Mouse (Mus musculus) neural tube, embryonic 13.5 days (tissue): ENCODE measurements at regions not wholly inside any gene's neighbourhood (a gene's known extent, or its start where the extent isn't known, plus 50 kb on each side); places are given as distances from the start of the nearest gene placed in this dataset.

Experiments
- ATAC-seq: fragments of 200-750 bp; cut with Nextera tagmentation; 2 replicates; pipeline ENCODE4 v1.8.0; 2017; ENCODE audit warnings: low read depth, mild to moderate bottlenecking, moderate TSS enrichment, moderate library complexity
- H3K27ac ChIP-seq: fragments of 300-500 bp; sonication (generic); replicated peaks from 2 replicates; pipeline ENCODE4 v1.5.1; 2015; ENCODE audit warnings: moderate library complexity, mild to moderate bottlenecking, inconsistent platforms
- H3K27me3 ChIP-seq: fragments of 300-500 bp; sonication (generic); 2 replicates; pipeline ENCODE4 v1.6.1; 2015; ENCODE audit warnings: mild to moderate bottlenecking, inconsistent platforms
- H3K36me3 ChIP-seq: fragments of 300-500 bp; sonication (generic); 2 replicates; pipeline ENCODE4 v1.6.1; 2015; ENCODE audit warnings: mild to moderate bottlenecking, inconsistent platforms
- H3K4me1 ChIP-seq: fragments of 300-500 bp; sonication (generic); replicated peaks from 2 replicates; pipeline ENCODE4 v1.6.1; 2015; ENCODE audit warnings: inconsistent platforms
- H3K4me2 ChIP-seq: fragments of 300-500 bp; sonication (generic); 2 replicates; pipeline ENCODE4 v1.6.1; 2015; ENCODE audit warnings: inconsistent platforms, mild to moderate bottlenecking, moderate library complexity
- H3K4me3 ChIP-seq: fragments of 300-500 bp; sonication (generic); 2 replicates; pipeline ENCODE4 v1.5.1; 2015; ENCODE audit warnings: mild to moderate bottlenecking, inconsistent platforms
- H3K9ac ChIP-seq: fragments of 300-500 bp; sonication (generic); 2 replicates; pipeline ENCODE4 v1.6.1; 2015; ENCODE audit warnings: moderate library complexity, mild to moderate bottlenecking, inconsistent platforms
- H3K9me3 ChIP-seq: fragments of 300-500 bp; sonication (generic); 2 replicates; pipeline ENCODE4 v1.6.1; 2016; ENCODE audit warnings: inconsistent platforms
- WGBS: fragments of 180-500 bp; shearing (Covaris S2); methylation state at CpG from one replicate; pipeline ENCODE4 v1.1.7; 2015; 5-methylcytosine and 5-hydroxymethylcytosine counted together

- 0 out of 2 replicates have a peak, but pooled peaks cover 5% of the 10 kb centered on the region for H3K9me3 ChIP-seq
- no peak overlapping the region for H3K4me3 ChIP-seq
- H3K27me3 ChIP-seq: no peaks in the 10 kb centered on the region
- no peak overlapping the region for H3K4me2 ChIP-seq
- H3K36me3 ChIP-seq: no peaks in the 10 kb centered on the region
- WGBS: 40% methylated on average over 4 of the region's 4 CpGs
- ATAC-seq: peak; percentile 85
- H3K4me1 ChIP-seq: peaks cover 7% of the 10 kb centered on the region; the same call in 1 of the 2 replicates
- no peak overlapping the region for H3K9ac ChIP-seq
- no peak overlapping the region for H3K27ac ChIP-seq
These were observed 73.0 kb upstream of the Lin7a start for GRCm38 (mm10) chr10:107198460-107198859.

DNA sequence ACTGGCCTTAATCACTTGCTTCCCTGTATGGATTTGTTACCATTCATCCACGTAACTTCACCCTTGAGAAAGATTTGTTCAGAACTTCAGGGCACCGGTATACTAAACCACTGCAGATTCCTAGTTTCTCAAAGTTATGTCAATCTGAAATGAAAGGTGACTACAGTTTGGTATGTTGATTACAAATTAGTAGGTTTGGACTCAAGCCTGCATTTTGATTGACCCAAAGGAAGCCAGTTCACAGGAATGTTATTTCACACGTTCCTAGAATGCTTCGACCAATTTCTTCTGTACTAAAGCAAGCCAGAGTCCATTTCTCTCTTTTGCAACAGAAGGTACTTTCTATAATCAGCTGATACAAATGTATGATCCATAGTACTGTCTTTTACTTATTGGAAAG lies 70.4 kb upstream of the Lin7a start:
- Histone ChIP-seq H3K4me1 (peaks cover 7% of the 10 kb centered on the region; the same call in 1 of the 2 replicates), H3K4me2 (no peak overlapping the region), H3K27ac (no peak overlapping the region), H3K9me3 (no peaks in the 10 kb centered on the region), H3K4me3 (no peak overlapping the region), H3K27me3 (no peaks in the 10 kb centered on the region), H3K9ac (no peak overlapping the region), H3K36me3 (no peaks in the 10 kb centered on the region)
- 94% methylated on average over 4 of the region's 4 CpGs for WGBS
- no peak for ATAC-seq

DNA sequence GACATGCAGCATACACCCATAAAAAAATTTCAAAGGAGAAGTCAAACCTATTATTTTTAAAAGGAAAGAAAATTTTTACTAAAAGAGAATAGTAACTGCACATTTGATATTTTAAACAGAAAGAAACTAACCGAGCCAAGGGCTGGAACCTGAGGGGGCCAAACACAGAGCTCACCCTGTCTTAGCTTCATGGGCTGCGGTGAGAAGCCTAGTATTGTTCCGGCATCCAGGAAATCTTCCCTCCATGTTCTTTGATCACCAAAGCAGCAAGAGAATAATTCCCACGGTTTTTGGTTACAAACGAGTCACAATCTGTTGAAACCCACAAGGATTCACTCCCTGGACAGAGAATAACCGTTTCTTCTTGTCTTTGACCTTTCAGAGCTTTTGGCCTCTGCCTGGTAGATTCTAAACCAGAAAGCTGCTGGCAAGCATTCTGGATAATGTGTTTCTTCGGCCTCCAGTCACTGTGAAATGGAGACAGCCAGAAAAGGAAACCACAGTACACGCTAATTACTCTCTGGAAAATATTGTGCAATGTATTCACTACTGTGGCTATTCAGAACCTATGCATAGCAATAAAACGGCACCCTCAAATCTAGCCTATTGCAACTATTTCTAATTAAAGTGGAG lies 66.3 kb upstream of the Lin7a start:
- H3K27me3 ChIP-seq: no peaks in the 10 kb centered on the region
- WGBS: 71% methylated on average over 9 of the region's 9 CpGs
- no peak overlapping the region for H3K4me3 ChIP-seq
- H3K9me3 ChIP-seq: no peaks in the 10 kb centered on the region
- ATAC-seq: no peak
- no peaks in the 10 kb centered on the region for H3K36me3 ChIP-seq
- no peak overlapping the region for H3K4me2 ChIP-seq
- H3K9ac ChIP-seq: no peak overlapping the region
- no peak overlapping the region for H3K27ac ChIP-seq
- no peaks in the 10 kb centered on the region; the same call in 1 of the 2 replicates for H3K4me1 ChIP-seq

DNA sequence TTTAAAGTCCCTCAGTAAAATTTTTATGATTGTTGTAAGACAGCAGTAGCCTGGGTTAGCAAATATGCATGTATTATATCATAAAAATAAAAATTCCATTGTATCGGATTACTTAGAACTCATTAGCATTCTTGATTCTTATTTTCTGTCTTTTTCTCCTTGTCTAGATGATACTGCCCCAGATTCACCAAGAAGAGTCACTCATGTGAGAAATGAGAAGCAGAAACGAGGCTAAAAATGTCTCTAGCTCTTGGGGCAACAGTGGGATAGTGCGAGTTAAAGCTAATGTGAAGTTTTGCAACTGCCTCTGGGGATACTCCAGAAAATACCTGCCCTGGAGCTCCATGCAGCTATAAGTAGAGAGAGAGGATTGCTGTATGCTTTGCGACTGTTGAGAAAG lies 61.6 kb upstream of the Lin7a start:
- no peaks in the 10 kb centered on the region for H3K36me3 ChIP-seq
- no peak for ATAC-seq
- H3K4me3 ChIP-seq: no peak overlapping the region
- no peak overlapping the region for H3K9ac ChIP-seq
- no peaks in the 10 kb centered on the region for H3K27me3 ChIP-seq
- no peaks in the 10 kb centered on the region; the same call in 1 of the 2 replicates for H3K4me1 ChIP-seq
- no peak overlapping the region for H3K4me2 ChIP-seq
- 76% methylated on average over 4 of the region's 4 CpGs for WGBS
- H3K27ac ChIP-seq: no peak overlapping the region
- no peaks in the 10 kb centered on the region for H3K9me3 ChIP-seq

DNA sequence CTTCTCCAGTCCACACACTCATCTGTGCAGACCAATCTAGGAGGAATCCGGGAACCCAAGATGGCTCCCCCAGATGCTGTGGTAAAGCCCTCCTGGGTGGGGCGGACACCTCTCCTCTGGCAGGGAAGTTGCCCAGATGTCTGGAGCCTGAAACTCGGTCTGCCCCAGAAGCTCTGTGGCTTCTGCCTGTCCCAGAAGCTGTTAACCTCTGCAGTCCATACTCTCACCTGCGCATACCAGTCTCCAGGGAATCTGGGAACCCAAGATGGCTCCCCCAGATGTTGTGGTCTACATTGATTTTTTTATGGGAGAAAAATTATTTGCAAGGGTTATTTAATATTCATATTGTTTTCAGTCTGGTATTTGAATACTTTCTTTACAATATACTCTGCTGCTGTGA lies 58.4 kb upstream of the Lin7a start:
- 93% methylated on average over 4 of the region's 4 CpGs for WGBS
- H3K4me2 ChIP-seq: no peak overlapping the region
- no peak overlapping the region for H3K27ac ChIP-seq
- no peak for ATAC-seq
- no peak overlapping the region for H3K4me3 ChIP-seq
- H3K4me1 ChIP-seq: no peaks in the 10 kb centered on the region
- H3K36me3 ChIP-seq: no peaks in the 10 kb centered on the region
- no peaks in the 10 kb centered on the region for H3K27me3 ChIP-seq
- H3K9me3 ChIP-seq: no peaks in the 10 kb centered on the region
- no peak overlapping the region for H3K9ac ChIP-seq

DNA sequence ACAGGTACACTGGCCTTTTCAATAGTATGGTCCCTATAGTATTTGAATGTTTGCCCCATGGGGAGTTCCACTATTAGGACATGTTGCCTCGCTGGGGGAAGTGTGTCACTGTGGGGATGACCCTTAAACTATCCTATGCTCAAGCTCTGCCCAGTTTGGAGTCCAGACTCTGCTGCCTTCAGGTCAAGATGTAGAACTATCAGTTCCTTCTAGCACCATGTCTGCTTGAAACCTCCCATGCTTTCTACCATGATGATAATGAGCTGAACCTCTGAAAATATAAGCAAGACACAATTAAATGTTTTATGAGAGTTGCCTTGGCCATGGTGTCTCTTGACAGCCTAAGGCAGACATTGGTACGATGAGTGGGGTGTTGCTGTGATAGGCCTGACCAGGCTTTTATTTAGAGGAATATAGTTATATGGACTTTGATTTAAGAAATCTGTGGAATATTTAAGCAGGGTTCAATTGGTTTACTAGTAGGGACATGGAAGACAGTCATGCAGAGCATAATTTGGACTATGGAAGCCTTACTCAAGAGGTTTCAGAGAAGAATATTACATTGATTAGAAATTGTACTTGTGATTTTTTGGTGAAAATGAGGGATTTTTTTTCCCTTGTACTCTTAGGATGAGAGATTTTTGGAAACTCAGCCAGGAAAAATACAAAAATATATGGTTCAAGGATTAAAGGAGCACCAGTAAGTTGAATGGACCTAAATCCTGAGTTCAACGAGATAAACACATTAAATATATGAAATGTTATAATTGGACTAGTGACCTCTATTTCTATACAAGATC lies 57.7 kb upstream of the Lin7a start:
- Histone ChIP-seq H3K9me3 (no peaks in the 10 kb centered on the region), H3K36me3 (no peaks in the 10 kb centered on the region), H3K9ac (no peak overlapping the region), H3K4me3 (no peak overlapping the region), H3K4me1 (no peaks in the 10 kb centered on the region), H3K27ac (no peak overlapping the region), H3K27me3 (no peaks in the 10 kb centered on the region), H3K4me2 (no peak overlapping the region)
- no peak for ATAC-seq
- 79% methylated on average over 3 of the region's 3 CpGs for WGBS

DNA sequence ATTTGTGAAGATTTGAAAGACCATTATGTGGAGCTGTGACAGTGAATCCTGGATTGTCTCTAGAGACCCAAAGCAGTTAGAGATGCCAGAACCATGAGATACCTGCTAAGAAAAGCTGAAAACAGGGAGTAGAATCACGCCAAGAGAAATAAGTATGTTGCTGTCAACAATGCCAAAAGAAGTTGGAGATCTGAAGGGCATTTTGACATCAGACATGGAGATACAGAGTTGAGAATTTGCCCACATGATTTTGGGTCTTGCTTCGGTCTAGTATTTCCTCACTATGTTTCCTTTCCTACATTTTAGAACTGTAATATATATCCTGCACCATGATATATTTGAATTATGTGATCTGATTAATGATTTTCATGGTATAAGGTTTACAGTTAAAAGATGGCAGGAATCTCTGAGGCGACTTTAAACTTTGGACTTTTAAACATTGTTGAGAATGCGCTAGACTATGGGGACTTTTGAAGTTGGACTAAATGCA lies 56.7 kb upstream of the Lin7a start:
- no peak for ATAC-seq
- no peaks in the 10 kb centered on the region for H3K27me3 ChIP-seq
- 91% methylated on average over 4 of the region's 4 CpGs for WGBS
- no peak overlapping the region for H3K27ac ChIP-seq
- no peaks in the 10 kb centered on the region for H3K9me3 ChIP-seq
- H3K9ac ChIP-seq: no peak overlapping the region
- no peaks in the 10 kb centered on the region for H3K4me1 ChIP-seq
- no peaks in the 10 kb centered on the region for H3K36me3 ChIP-seq
- no peak overlapping the region for H3K4me3 ChIP-seq
- no peak overlapping the region for H3K4me2 ChIP-seq

GRCm38 (mm10) chr10:107215611-107216520 lies 55.6 kb upstream of the Lin7a start:
- Histone ChIP-seq H3K27me3 (no peaks in the 10 kb centered on the region), H3K9me3 (no peaks in the 10 kb centered on the region), H3K4me3 (no peak overlapping the region), H3K36me3 (no peaks in the 10 kb centered on the region), H3K4me2 (no peak overlapping the region), H3K27ac (no peak overlapping the region), H3K4me1 (no peaks in the 10 kb centered on the region), H3K9ac (no peak overlapping the region)
- WGBS: 89% methylated on average over 2 of the region's 2 CpGs
- no peak for ATAC-seq

- H3K9ac ChIP-seq: no peak overlapping the region
- no peaks in the 10 kb centered on the region for H3K36me3 ChIP-seq
- H3K4me3 ChIP-seq: no peak overlapping the region
- H3K4me1 ChIP-seq: no peaks in the 10 kb centered on the region
- H3K27me3 ChIP-seq: no peaks in the 10 kb centered on the region
- 78% methylated on average over 1 of the region's 1 CpGs for WGBS
- H3K27ac ChIP-seq: no peak overlapping the region
- ATAC-seq: no peak
- H3K4me2 ChIP-seq: no peak overlapping the region
- H3K9me3 ChIP-seq: no peaks in the 10 kb centered on the region
These were observed 54.7 kb upstream of the Lin7a start for GRCm38 (mm10) chr10:107216756-107217155.

DNA sequence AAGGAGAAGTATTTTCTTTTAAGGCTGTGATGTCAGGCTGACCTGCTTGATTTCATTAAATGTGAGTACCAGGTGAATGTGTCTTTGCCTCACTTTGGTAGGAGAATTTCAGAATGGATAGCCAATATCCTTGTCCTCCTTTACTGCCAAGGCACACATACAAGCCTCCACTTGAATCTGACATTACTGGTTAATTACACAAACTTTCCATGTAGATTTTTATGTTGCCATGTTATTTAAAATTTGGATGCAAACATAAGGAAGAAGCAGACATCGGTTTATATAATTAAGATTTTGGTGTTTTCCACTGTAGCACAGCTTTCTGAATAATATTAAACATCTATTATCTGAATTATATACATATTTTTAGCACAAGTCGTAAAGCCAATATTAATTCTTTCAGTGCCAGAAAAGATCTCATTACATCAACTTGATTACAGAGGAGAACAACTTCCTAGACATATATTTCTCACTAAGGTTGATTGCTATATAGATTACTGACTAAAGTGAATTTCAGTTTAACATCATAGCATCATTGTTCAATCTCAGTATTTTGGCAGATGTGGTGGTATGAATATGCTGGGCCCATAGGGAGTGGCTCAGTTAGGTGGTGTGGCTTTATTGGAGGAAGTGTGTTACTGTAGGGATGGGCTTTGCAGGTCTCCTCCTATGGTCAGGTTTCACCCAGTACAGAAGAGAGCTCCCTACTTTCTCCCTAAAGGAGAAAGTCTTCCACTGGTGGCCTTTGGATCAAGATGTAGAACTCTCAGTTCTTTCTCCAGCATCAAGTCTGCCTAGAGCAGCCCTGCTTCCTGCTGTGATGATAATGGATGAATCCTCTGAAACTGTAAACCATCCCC lies 53.9 kb upstream of the Lin7a start:
- H3K4me2 ChIP-seq: no peak overlapping the region
- no peaks in the 10 kb centered on the region for H3K4me1 ChIP-seq
- no peaks in the 10 kb centered on the region for H3K9me3 ChIP-seq
- no peaks in the 10 kb centered on the region for H3K27me3 ChIP-seq
- H3K36me3 ChIP-seq: no peaks in the 10 kb centered on the region
- no peak overlapping the region for H3K27ac ChIP-seq
- 91% methylated on average over 2 of the region's 2 CpGs for WGBS
- H3K9ac ChIP-seq: no peak overlapping the region
- no peak overlapping the region for H3K4me3 ChIP-seq
- no peak for ATAC-seq

DNA sequence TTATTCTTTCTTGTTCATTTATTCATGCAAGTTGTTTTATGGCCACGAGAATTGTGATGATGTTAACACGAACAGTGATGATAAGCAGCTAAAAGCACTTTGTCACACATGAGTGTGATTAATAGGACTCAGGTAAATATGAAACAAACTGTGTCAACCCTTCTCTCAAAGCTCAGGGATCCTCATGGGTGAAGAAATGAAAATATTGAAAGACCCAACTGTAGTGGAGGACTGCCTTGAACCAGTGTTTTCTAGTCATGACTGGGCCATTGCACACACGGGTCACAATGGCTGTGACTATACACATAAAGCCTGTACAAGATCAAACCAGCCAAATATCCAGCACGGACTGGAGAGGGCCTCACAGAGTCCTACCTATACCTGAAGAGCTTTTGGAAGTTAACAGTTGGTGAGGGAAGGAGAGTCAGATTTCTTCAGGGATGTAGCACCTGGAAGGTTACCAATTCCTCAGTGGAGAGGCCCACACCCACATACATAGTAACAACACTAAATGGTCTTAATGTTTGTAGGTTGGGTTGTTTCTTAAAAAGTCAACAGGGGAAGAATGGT lies 52.5 kb upstream of the Lin7a start:
- Histone ChIP-seq H3K4me2 (no peak overlapping the region), H3K36me3 (no peaks in the 10 kb centered on the region), H3K9ac (no peak overlapping the region), H3K4me3 (no peak overlapping the region), H3K4me1 (0 out of 2 replicates have a peak, but pooled peaks cover 4% of the 10 kb centered on the region), H3K9me3 (no peaks in the 10 kb centered on the region), H3K27me3 (no peaks in the 10 kb centered on the region), H3K27ac (no peak overlapping the region)
- no peak for ATAC-seq
- 85% methylated on average over 4 of the region's 4 CpGs for WGBS
